Mouse (Mus musculus) monocyte, adult 5-6 weeks (primary cell): ENCODE results near the gene Wdr20rt. TPM values are rescaled to one million over a fixed set of nuclear protein-coding genes. Genes with fewer than 3 reads are reported as not detected.

ENCODE experiments used
- total RNA-seq: library from RNA; stranded (forward); fragments of 200-1000, 200-491, 200-594 nt; gene quantifications from 3 replicates; pipeline ENCODE4 v1.2.3, GENCODE M21; 2017

The Wdr20rt gene
- total RNA-seq, 1 experiment from 2014 or later = not detected

Other genes starting within 250 kb of the Wdr20rt start
- gene Prpf39, start 189.2 kb upstream of the Wdr20rt start, total RNA-seq = 95.9 to 148 TPM (median 102 TPM) in 3 replicates
- gene Fkbp3, start 151.5 kb upstream of the Wdr20rt start, total RNA-seq = 143 to 181 TPM (median 145 TPM) in 3 replicates
- 8.7 to 19.3 TPM (median 12.0 TPM) in 3 replicates for gene Fancm, start 149.9 kb upstream of the Wdr20rt start, total RNA-seq
- 4.3 to 9.3 TPM (median 6.5 TPM) in 3 replicates for gene Mis18bp1, start 52.9 kb upstream of the Wdr20rt start, total RNA-seq